Mouse (Mus musculus): ENCODE data around the gene Tff1.

DNA sequence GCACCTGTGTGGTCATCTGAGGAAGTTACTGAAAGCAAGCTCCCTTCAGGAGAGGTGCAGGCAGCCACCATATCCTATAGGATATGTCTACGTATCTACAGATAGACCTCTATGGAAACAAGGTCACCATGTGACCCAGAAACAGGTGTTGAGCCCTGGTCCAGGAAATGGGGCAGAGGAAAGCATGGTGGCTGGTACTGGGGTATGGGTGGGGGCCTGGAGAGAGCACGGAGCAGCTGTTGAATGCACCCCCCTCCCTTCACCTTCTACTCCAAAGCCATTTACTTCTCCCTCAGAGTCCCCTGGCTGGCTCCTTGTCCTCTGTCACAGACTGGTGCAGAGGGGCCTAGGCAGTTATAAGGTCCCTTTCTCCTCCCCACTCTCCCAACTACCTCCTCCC, 1.3 kb downstream of the Tff1 start:
- no peak for TF ChIP-seq POLR2A (IDR thresholded peaks at IDR 0.05; ENCODE audit: low read depth, low read length)
- TF ChIP-seq CTCF (conservative IDR thresholded peaks at IDR 0.05; ENCODE audit: insufficient read depth, insufficient read length, low read depth, low read length), result no peak
